17 mouse cellular contexts compared by ENCODE assay signal in the genomic region with DNA sequence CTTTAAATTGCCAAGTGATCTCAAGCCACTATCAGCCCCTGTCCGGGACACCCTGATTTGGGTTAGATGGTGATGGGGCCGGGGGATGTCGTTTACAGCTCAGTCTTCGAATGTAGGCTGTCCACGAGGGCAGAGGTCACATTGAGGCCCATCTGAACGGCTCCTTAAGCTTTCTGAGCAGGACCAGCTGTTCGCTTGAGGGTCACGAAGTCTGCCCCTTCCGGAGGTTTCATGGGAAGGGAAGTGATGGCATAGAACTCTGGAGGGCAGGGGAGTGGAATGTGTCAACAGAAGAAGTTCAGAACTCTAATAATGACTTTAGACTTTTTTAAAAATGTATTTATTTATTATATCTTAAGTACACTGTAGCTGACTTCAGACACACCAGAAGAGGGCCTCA. TPM values are rescaled to one million over a fixed set of nuclear protein-coding genes. Genes with fewer than 3 reads are reported as not detected.
DNase-seq lines count a peak whose midpoint lies in the region; ATAC-seq and TF ChIP-seq lines count a peak whose summit lies in the region.
"Had no signal": no experiment of that assay in that cellular context is flagged by ENCODE, and none has a peak within 500 bp of the region (broad histone marks: within the 10 kb centered on the region; RNA-seq: fewer than 3 reads in every experiment).

No protein-coding gene starts in this region.

- H3K9ac ChIP-seq in heart, embryonic 11.5 days (ENCODE audit: low read depth, low read length) = no peak overlapping the region
- no peak overlapping the region for H3K9ac ChIP-seq in lung, postnatal 0 days (replicated peaks; ENCODE audit: low read depth)
- H3K9ac ChIP-seq: embryonic facial prominence, embryonic 13.5 days; forebrain, embryonic 12.5 days; heart, embryonic 12.5 days; heart, embryonic 15.5 days had no signal

- no peak overlapping the region for H3K4me3 ChIP-seq in heart, embryonic 11.5 days (ENCODE audit: low read depth, low read length)
- H3K4me3 ChIP-seq in lung, postnatal 0 days (ENCODE audit: low read depth, low read length) = no peak overlapping the region
- H3K4me3 ChIP-seq in testis, adult 2 months (ENCODE audit: control insufficient read depth, low read depth, low read length) = peak overlapping the region; percentile 23
- H3K4me3 ChIP-seq: erythroblast, embryonic 14.5 days had no signal

- WGBS in heart, embryonic 11.5 days (ENCODE audit: insufficient replicate concordance) = 27% methylated on average over 9 of the region's 9 CpGs
- WGBS in lung, postnatal 0 days = 21% methylated on average over 9 of the region's 9 CpGs

- H3K36me3 ChIP-seq in heart, embryonic 11.5 days (ENCODE audit: control insufficient read depth, insufficient read depth, low read length) = no peaks in the 10 kb centered on the region
- H3K36me3 ChIP-seq in lung, postnatal 0 days (ENCODE audit: insufficient read depth, low read length) = no peaks in the 10 kb centered on the region
- H3K36me3 ChIP-seq in testis, adult 2 months (ENCODE audit: control insufficient read depth, insufficient read depth, low read length) = no peaks in the 10 kb centered on the region
- H3K36me3 ChIP-seq: embryonic facial prominence, embryonic 10.5 days; embryonic facial prominence, embryonic 13.5 days; forebrain, embryonic 12.5 days; forebrain, embryonic 15.5 days; heart, embryonic 12.5 days; heart, embryonic 15.5 days; hindbrain, embryonic 10.5 days; hindbrain, embryonic 13.5 days had no signal

- peak; percentile 85 for DNase-seq in heart, adult 11 months
- peak; percentile 52 for DNase-seq in lung, postnatal 0 days (ENCODE audit: low spot score)
- no peak for DNase-seq in lung, postnatal 25 days (ENCODE audit: low spot score)
- no peak for DNase-seq in testis, postnatal 10 days (ENCODE audit: low spot score)

- H3K27ac ChIP-seq in heart, embryonic 11.5 days (ENCODE audit: low read depth, low read length) = no peak overlapping the region
- no peak overlapping the region for H3K27ac ChIP-seq in lung, postnatal 0 days (ENCODE audit: low read length)
- H3K27ac ChIP-seq in testis, adult 2 months (ENCODE audit: control insufficient read depth, insufficient read depth, low read depth, low read length) = no peak overlapping the region
- H3K27ac ChIP-seq: embryonic facial prominence, embryonic 13.5 days; forebrain, embryonic 12.5 days; forebrain, embryonic 15.5 days; heart, embryonic 15.5 days; hindbrain, embryonic 10.5 days; hindbrain, embryonic 13.5 days had no signal

- TF ChIP-seq POLR2A in testis, adult 2 months (IDR thresholded peaks at IDR 0.05; ENCODE audit: control insufficient read depth, low read depth, low read length) = no peak

- H3K4me2 ChIP-seq in heart, embryonic 11.5 days = no peak overlapping the region
- H3K4me2 ChIP-seq in lung, postnatal 0 days (replicated peaks; ENCODE audit: low read depth, low read length) = no peak overlapping the region

- no peak for ATAC-seq in heart, embryonic 11.5 days (replicated peaks; ENCODE audit: insufficient number of reproducible peaks, low FRiP score, low TSS enrichment)
- peak; percentile 14; the same call in 1 of the 2 replicates for ATAC-seq in lung, postnatal 0 days
- ATAC-seq: activated CD4-positive, CD25-positive, alpha-beta regulatory T cell, adult 4 months; forebrain, embryonic 15.5 days had no signal

- H3K27me3 ChIP-seq in heart, embryonic 11.5 days (ENCODE audit: control insufficient read depth, insufficient read depth, low read length) = peaks cover 62% of the 10 kb centered on the region
- peaks cover 36% of the 10 kb centered on the region for H3K27me3 ChIP-seq in lung, postnatal 0 days (replicated peaks; ENCODE audit: insufficient read depth, low read length)
- H3K27me3 ChIP-seq in testis, adult 2 months (ENCODE audit: control insufficient read depth, insufficient read depth, low read length) = no peaks in the 10 kb centered on the region

- no peak for TF ChIP-seq CTCF in lung, postnatal 0 days (IDR thresholded peaks at IDR 0.05)
- no peak for TF ChIP-seq CTCF in testis, adult 2 months (IDR thresholded peaks at IDR 0.05; ENCODE audit: control insufficient read depth, insufficient read depth, insufficient replicate concordance, low read depth, low read length)

- no peaks in the 10 kb centered on the region for H3K9me3 ChIP-seq in heart, embryonic 11.5 days (replicated peaks; ENCODE audit: control insufficient read depth, low read length)
- no peaks in the 10 kb centered on the region for H3K9me3 ChIP-seq in lung, postnatal 0 days (ENCODE audit: low read length)
- H3K9me3 ChIP-seq: embryonic facial prominence, embryonic 10.5 days; embryonic facial prominence, embryonic 13.5 days; forebrain, embryonic 12.5 days; forebrain, embryonic 15.5 days; heart, embryonic 12.5 days; heart, embryonic 15.5 days; hindbrain, embryonic 10.5 days; hindbrain, embryonic 13.5 days had no signal

- TF ChIP-seq EP300 in lung, postnatal 0 days (IDR thresholded peaks at IDR 0.05) = no peak

- peaks cover 34% of the 10 kb centered on the region for H3K4me1 ChIP-seq in heart, embryonic 11.5 days (ENCODE audit: control insufficient read depth, insufficient read depth, low read length)
- H3K4me1 ChIP-seq in lung, postnatal 0 days (ENCODE audit: insufficient read depth, low read depth, low read length) = peaks cover 4% of the 10 kb centered on the region
- peaks cover 25% of the 10 kb centered on the region for H3K4me1 ChIP-seq in testis, adult 2 months (ENCODE audit: control insufficient read depth, insufficient read depth, low read length)

RNA-seq across cellular contexts. Expression of a gene that starts 7.7 kb away (rescaled TPM):
- 11.3 and 11.6 TPM in 2 replicates for polyA plus RNA-seq in heart, embryonic 11.5 days (2014; fragmentation: Nextera tagmentation; extraction: Ambion mirVana)
- polyA plus RNA-seq in lung, postnatal 0 days (2015; fragmentation: Nextera tagmentation; extraction: Ambion mirVana) = 21.3 and 24.4 TPM in 2 replicates
- 5.5 and 6.5 TPM in 2 replicates for polyA plus RNA-seq in testis, adult 2 months (2012; rRNA removed)
- polyA plus RNA-seq: activated CD4-positive, CD25-positive, alpha-beta regulatory T cell, adult 4 months had no signal

RNA-seq across cellular contexts. Expression of a gene that starts 17.7 kb away (rescaled TPM):
- polyA plus RNA-seq in heart, embryonic 11.5 days (2014; fragmentation: Nextera tagmentation; extraction: Ambion mirVana) = 7.7 and 11.2 TPM in 2 replicates
- 17.0 and 26.3 TPM in 2 replicates for polyA plus RNA-seq in lung, postnatal 0 days (2015; fragmentation: Nextera tagmentation; extraction: Ambion mirVana)
- 77.2 and 89.7 TPM in 2 replicates for polyA plus RNA-seq in testis, adult 2 months (2012; rRNA removed)
- polyA plus RNA-seq: activated CD4-positive, CD25-positive, alpha-beta regulatory T cell, adult 4 months had no signal

RNA-seq across cellular contexts. Expression of a gene that starts 17.9 kb away (rescaled TPM):
- 0.50 TPM in 1 of 2 replicates, not detected in the other for polyA plus RNA-seq in heart, embryonic 11.5 days (2014; fragmentation: Nextera tagmentation; extraction: Ambion mirVana)
- 0.37 and 1.1 TPM in 2 replicates for polyA plus RNA-seq in lung, postnatal 0 days (2015; fragmentation: Nextera tagmentation; extraction: Ambion mirVana)
- polyA plus RNA-seq in testis, adult 2 months (2012; rRNA removed) = 0.72 and 1.3 TPM in 2 replicates
- polyA plus RNA-seq: activated CD4-positive, CD25-positive, alpha-beta regulatory T cell, adult 4 months; embryonic facial prominence, embryonic 10.5 days; erythroblast, embryonic 14.5 days; gonadal fat pad, adult 2 months; heart, embryonic 12.5 days had no signal

RNA-seq across cellular contexts. Expression of a gene that starts 47.0 kb away (rescaled TPM):
- polyA plus RNA-seq in heart, embryonic 11.5 days (2014; fragmentation: Nextera tagmentation; extraction: Ambion mirVana) = 25.4 and 33.2 TPM in 2 replicates
- polyA plus RNA-seq in lung, postnatal 0 days (2015; fragmentation: Nextera tagmentation; extraction: Ambion mirVana) = 29.0 and 32.5 TPM in 2 replicates
- polyA plus RNA-seq in testis, adult 2 months (2012; rRNA removed) = 55.3 and 56.8 TPM in 2 replicates

Comparison
In these comparisons a context has a peak if more than half of its experiments do, and no peak if none do; other contexts are left out.
1. DNase-seq: peak in heart, adult 11 months (single experiment) and lung, postnatal 0 days (single experiment); none in lung, postnatal 25 days (single experiment) and testis, postnatal 10 days (single experiment).